Mouse (Mus musculus) left cerebral cortex, postnatal 25 days (tissue): ENCODE measurements at regions not wholly inside any gene's neighbourhood (a gene's known extent, or its start where the extent isn't known, plus 50 kb on each side); places are given as distances from the start of the nearest gene placed in this dataset.

Experiments used
- DNase-seq, 2 experiments: peaks; one replicate each; pipeline ENCODE4 v3.0.0; 2022; ENCODE audit warnings: low spot score in 2 of 2, mixed read lengths in 1 of 2
- intact Hi-C: fragments of 180-260 bp; cut with DNase I; formaldehyde crosslinking; loops from one replicate; pipeline ENCODE4 v1.15.1; 2025

- intact Hi-C loops = no loop called here
- DNase-seq = no peak
Observed at GRCm38 (mm10) chr6:93288421-93288820, 345.1 kb upstream of the Adamts9 start.

GRCm38 (mm10) chr6:93285796-93286195 lies 342.5 kb upstream of the Adamts9 start:
- DNase-seq = no peak
- intact Hi-C loops = no loop called here

- no peak for DNase-seq
- intact Hi-C loops = no loop called here
Observed at GRCm38 (mm10) chr6:93281530-93281929, 338.2 kb upstream of the Adamts9 start.

- peak in 1 of 2 experiments; percentile 60 for DNase-seq
Observed at GRCm38 (mm10) chr6:93273917-93274513, 330.7 kb upstream of the Adamts9 start.

DNA sequence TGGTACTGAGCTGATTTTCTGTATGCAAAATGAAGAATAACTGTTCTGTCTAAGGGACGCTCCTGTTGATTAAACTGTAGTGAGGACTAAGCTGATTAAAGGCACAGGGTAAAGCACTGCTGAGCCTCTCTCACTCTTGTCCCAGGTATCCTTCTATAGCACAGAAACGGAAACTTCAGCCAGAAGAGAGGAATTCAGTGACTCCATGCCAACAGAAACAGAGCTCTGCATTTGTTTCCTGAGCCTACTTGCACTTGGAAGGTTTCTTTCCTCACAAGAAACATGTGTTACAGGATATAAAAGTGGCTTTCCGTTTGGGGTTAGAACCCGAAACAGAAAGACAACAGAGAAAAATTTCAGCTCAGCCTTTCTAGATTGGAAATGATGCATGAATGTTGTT lies 328.9 kb upstream of the Adamts9 start:
- intact Hi-C loops = no loop called here
- no peak for DNase-seq

More at GRCm38 (mm10) chr6:93273917-93274513, 330.7 kb upstream of the Adamts9 start:
- intact Hi-C loops = no loop called here

GRCm38 (mm10) chr6:93266826-93267225 lies 323.5 kb upstream of the Adamts9 start:
- intact Hi-C loops = no loop called here
- DNase-seq = peak in 1 of 2 experiments; percentile 68

DNA sequence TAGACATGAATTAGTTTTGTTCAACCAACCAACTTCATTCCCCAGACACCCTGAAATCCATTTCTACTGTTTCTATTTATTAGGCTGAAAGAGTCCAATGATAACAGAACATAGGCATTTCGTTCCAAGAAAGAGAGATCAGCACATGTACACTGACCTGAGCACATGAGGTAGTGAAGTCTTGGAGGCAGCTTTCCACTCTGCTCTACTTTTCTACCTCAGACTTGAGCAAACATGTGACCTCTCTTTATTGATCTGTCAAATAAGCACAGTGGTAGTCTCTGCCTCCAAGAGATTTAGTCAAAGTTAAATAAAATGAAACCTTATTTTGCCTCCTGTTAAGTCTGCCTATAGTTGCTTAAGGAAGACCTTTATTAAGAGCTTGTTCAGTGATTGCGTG lies 321.9 kb upstream of the Adamts9 start:
- intact Hi-C loops = no loop called here
- DNase-seq = no peak

- intact Hi-C loops = no loop called here
- no peak for DNase-seq
Observed at GRCm38 (mm10) chr6:93260827-93261226, 317.5 kb upstream of the Adamts9 start.

DNA sequence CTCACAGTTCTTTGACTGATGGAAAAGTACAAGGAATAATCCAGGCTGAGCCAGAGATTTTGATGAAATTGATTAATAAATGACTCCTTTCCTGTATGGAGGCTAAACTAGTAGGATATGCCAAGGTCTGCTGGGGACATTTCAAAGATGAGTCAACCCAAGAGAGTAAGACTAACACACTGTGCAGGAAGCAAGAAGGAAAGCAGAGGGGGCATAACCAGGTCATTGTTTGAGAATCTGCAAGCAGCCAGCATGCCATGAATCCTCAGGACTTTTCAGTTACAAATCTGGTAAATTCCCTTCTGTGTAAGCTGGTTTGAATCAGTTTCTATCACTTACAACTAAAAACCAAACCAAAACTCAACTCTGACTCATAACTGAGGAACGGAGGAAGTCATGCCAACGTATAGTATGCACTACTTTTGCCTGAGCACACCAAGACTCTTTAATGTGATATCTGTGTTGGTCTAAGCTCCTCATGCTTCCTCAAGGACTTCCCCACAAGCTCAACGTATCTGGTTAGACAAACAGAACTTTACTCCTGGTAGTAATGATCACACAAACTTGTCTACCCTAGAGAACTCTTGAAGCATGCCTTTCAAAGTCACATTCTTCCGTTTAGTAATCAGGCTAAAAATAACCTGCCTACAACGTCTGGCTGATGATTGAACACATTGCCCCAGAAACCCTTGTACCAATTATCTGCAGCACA lies 314.0 kb upstream of the Adamts9 start:
- intact Hi-C loops = no loop called here

DNA sequence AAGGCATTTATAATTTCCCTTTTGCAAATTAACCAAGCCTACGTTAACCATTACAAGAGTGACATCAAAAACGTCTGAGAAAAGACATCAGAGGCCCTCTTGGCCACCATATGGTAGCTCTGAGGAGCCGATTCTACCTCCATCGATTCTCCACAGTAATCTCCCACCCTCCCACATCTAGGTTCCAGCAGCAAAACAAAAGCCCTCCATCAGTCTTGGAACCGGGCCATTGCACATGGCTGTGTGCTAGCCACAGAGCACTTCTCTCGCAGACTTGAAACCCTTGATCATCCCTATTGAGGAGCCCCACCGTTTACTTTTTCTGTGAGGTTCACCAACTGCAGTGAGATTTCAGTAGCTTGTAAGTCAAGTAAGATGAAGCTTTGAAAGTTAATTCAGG lies 310.5 kb upstream of the Adamts9 start:
- no peak for DNase-seq
- intact Hi-C loops = no loop called here

More for the DNA sequence above, 314.0 kb upstream of the Adamts9 start:
- DNase-seq = no peak

DNA sequence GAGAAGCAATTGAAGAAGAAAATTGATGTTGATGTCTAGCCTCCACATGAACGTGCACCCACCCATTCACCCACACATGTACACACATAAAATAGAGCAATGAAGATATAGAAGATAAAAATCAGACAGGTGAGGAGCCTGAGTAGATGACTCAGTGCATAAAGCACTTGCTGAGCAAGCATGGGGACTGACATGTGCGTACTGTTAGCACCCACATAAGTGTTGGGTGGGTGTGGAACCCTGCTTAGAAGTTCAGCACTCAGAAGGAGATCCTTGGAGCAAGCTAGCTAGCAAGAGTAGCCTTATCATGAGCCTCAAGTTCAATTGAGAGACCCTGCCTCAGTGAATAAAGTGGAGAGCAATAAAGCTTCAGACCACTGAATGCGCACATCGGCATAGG lies 305.7 kb upstream of the Adamts9 start:
- intact Hi-C loops = no loop called here
- DNase-seq = peak in 1 of 2 experiments; percentile 23

DNA sequence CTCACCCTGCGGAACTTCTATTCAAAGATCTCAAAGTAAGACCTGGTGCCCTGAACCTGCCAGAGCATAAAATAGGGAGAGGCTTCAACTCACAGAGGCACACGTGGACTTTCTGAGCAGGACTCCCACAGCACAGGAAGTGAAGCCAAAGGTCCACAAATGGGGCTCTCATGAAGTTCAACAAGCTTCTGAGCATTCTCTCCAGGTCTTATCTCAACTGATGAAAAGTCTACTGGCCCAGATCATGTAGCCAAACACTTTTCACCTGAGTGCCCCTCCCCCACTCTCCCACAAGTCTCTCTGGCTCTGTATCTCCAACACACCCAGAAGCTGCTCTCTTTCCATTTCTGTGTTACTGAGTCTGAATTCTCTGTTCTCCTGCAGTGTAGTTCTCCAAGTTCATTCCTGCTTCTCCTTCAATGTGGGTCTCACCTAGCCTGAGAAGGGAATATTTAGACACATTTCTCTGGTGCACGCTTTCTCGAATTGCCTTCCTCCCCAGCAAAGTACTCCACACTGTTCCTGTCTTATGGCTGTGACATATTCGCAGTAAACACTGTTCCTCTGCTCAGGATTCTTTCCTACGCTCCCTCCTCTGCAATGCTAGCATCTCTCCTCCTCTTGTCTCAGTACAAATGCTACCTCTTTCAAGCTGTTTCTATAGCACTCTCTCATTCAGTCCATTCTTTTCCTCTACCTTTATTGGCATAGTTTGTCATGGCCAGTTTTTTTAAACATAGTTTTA lies 303.4 kb upstream of the Adamts9 start:
- intact Hi-C loops = no loop called here

GRCm38 (mm10) chr6:93235550-93235949 lies 292.3 kb upstream of the Adamts9 start:
- intact Hi-C loops = no loop called here
- no peak for DNase-seq

More for the DNA sequence above, 303.4 kb upstream of the Adamts9 start:
- DNase-seq = peak in 1 of 2 experiments; percentile 31

GRCm38 (mm10) chr6:93232636-93233035 lies 289.3 kb upstream of the Adamts9 start:
- intact Hi-C loops = no loop called here

GRCm38 (mm10) chr6:93230450-93230849 lies 287.2 kb upstream of the Adamts9 start:
- intact Hi-C loops = no loop called here
- no peak for DNase-seq

More at GRCm38 (mm10) chr6:93232636-93233035, 289.3 kb upstream of the Adamts9 start:
- DNase-seq = no peak

DNA sequence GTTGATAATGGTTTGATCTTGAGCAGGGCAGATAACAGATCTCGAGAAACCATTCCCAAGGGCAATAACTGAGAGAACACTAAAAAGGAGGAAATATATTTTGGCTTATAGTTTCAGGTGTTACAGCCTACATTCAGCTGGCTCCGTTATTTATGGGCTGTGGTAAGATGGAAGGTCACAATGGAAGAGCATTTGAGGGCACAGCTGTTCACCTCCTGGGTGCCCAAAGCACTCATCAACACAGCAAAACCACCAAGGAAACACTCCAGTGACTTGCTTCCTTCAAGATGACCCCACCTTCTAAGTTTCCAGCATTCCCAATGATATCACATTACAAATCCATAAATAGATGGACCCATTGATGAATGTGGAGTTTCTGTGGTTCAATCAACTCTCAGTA lies 286.0 kb upstream of the Adamts9 start:
- intact Hi-C loops = no loop called here
- no peak for DNase-seq

DNA sequence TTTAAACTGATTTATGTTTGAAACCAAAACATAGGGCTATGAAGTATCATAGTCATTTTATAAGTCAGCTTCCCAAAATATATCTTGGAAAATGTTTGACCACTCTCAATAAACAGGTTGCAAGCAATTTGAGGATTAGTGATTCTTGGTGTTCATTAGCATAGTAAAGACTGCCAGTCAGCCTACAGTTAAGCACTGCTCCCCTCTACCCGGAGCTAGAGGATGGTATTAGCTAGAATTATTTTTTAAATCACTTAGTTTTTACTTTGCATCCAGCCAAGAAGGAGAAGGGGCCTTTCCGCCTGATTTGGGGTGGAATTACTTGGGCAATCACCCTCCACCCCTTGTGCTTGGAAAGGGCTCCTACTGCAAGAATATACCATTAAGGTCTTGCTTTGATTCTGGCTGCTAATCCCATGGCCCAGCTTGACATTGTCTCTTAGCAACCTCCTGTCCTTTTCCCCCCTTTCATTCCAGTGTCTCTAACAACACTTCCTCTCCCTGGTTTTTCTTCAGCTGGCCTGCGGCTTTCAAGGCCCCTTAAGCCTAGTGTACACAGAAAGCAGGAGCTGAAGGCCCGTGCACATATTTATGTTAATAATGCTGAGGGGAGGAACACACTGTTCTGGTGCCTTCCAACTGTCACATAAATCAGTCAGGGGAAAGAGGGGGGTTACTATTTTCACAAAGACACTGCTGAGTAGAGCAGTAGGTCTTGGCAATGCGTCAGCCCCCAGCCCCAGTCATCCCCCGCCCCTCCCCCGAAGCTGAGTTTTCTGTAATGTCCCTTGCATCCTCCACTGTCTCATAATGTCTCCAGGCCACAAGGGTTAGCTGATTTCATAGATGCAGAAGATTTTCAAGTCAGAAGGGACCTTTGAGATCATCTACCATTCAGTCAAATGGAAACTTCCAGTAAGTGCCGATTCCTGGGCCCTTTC lies 280.6 kb upstream of the Adamts9 start:
- DNase-seq = no peak
- intact Hi-C loops = no loop called here

- intact Hi-C loops = no loop called here
- DNase-seq = peak; percentile 42 to 74
Observed at GRCm38 (mm10) chr6:93218015-93218593, 274.8 kb upstream of the Adamts9 start.

DNA sequence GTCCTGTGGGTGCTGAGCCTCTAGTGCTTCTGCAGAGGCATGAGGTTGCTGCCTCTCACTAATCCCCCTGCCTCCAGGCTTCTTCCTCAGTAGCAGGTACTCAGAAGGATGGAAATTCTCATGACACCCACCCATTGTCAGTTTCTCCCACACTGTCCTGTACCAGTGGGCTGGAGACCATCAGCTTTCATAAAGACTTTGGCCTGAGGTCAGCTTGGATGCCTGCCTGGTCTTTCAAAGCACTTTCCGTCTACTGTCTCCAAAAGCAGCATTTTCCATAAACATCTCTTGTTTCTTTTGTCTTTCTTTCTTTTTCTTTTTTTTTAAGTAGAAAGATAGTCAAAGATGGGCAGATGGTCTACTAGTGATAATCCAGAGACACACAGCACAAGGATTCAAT lies 257.6 kb upstream of the Adamts9 start:
- DNase-seq = no peak
- intact Hi-C loops = no loop called here
